Mouse (Mus musculus): ENCODE data around the gene Ddx56. TPM values are rescaled to one million over a fixed set of nuclear protein-coding genes. Genes with fewer than 3 reads are reported as not detected.

Ddx56 gene
- polyA plus RNA-seq, 1 experiment from 2014 or later, result 81.0 TPM

GRCm38 (mm10) chr11:6292116-6292987 is 24.8 kb upstream of the Ddx56 start:
- H3K4me1 ChIP-seq, result peaks cover 5% of the 10 kb centered on the region; the same call in 1 of the 2 replicates
- peak overlapping the region; percentile 91 for H3K4me3 ChIP-seq
- ATAC-seq (ENCODE audit: insufficient number of reproducible peaks, low FRiP score, low TSS enrichment, low read depth), result peak; percentile 66
- WGBS, result 16% methylated on average over 33 of the region's 33 CpGs
- no peaks in the 10 kb centered on the region for H3K9me3 ChIP-seq
- H3K4me2 ChIP-seq, result peak overlapping the region; percentile 68
- H3K36me3 ChIP-seq, result peaks cover 5% of the 10 kb centered on the region
- peak overlapping the region; percentile 93 for H3K27ac ChIP-seq
- H3K27me3 ChIP-seq, result no peaks in the 10 kb centered on the region
- peak overlapping the region; percentile 77 for H3K9ac ChIP-seq

- H3K27ac ChIP-seq, result peak within 1 kb of the TSS; percentile 93
- under 1% methylated on average over 77 of the region's 77 CpGs for WGBS
- peak; percentile 98 for ATAC-seq (ENCODE audit: insufficient number of reproducible peaks, low FRiP score, low TSS enrichment, low read depth)
- H3K36me3 ChIP-seq, result no peaks in the 10 kb centered on the region
- H3K9ac ChIP-seq, result peak within 1 kb of the TSS; percentile 77
- no peaks in the 10 kb centered on the region for H3K27me3 ChIP-seq
- peak within 1 kb of the TSS; percentile 91 for H3K4me3 ChIP-seq
- peak within 1 kb of the TSS; percentile 68 for H3K4me2 ChIP-seq
- peaks cover 5% of the 10 kb centered on the region; the same call in 1 of the 2 replicates for H3K4me1 ChIP-seq
- H3K9me3 ChIP-seq, result no peaks in the 10 kb centered on the region
These were observed 24.0 kb upstream of the Ddx56 start, which contains the start of gene Ogdh for GRCm38 (mm10) chr11:6291401-6292115. TSS of gene Ogdh (plus strand) at chr11:6291633.

- H3K4me1 ChIP-seq, result peaks cover 5% of the 10 kb centered on the region; the same call in 1 of the 2 replicates
- H3K27ac ChIP-seq, result peak overlapping the region; percentile 93
These were observed 23.3 kb upstream of the Ddx56 start for GRCm38 (mm10) chr11:6290883-6291282.

GRCm38 (mm10) chr11:6290138-6290537 is 22.6 kb upstream of the Ddx56 start:
- no peak for ATAC-seq (ENCODE audit: insufficient number of reproducible peaks, low FRiP score, low TSS enrichment, low read depth)
- no peak overlapping the region for H3K4me2 ChIP-seq
- no peaks in the 10 kb centered on the region for H3K9me3 ChIP-seq
- no peak overlapping the region for H3K27ac ChIP-seq
- H3K4me3 ChIP-seq, result no peak overlapping the region
- WGBS, result 88% methylated on average over 3 of the region's 3 CpGs
- no peaks in the 10 kb centered on the region for H3K27me3 ChIP-seq
- no peaks in the 10 kb centered on the region for H3K36me3 ChIP-seq
- peaks cover 5% of the 10 kb centered on the region; the same call in 1 of the 2 replicates for H3K4me1 ChIP-seq
- H3K9ac ChIP-seq, result no peak overlapping the region

More at GRCm38 (mm10) chr11:6290883-6291282, 23.3 kb upstream of the Ddx56 start:
- peak overlapping the region; percentile 68 for H3K4me2 ChIP-seq
- H3K9me3 ChIP-seq, result no peaks in the 10 kb centered on the region
- no peak for ATAC-seq (ENCODE audit: insufficient number of reproducible peaks, low FRiP score, low TSS enrichment, low read depth)
- WGBS, result 33% methylated on average over 3 of the region's 3 CpGs
- peak overlapping the region; percentile 91 for H3K4me3 ChIP-seq
- no peaks in the 10 kb centered on the region for H3K27me3 ChIP-seq
- H3K9ac ChIP-seq, result peak overlapping the region; percentile 77; the same call in 1 of the 2 replicates
- no peaks in the 10 kb centered on the region for H3K36me3 ChIP-seq

GRCm38 (mm10) chr11:6282940-6283339 is 15.4 kb upstream of the Ddx56 start:
- no peak overlapping the region for H3K9ac ChIP-seq
- no peak overlapping the region for H3K4me3 ChIP-seq
- H3K27me3 ChIP-seq, result no peaks in the 10 kb centered on the region
- H3K4me1 ChIP-seq, result no peaks in the 10 kb centered on the region
- no peak for ATAC-seq (ENCODE audit: insufficient number of reproducible peaks, low FRiP score, low TSS enrichment, low read depth)
- no peaks in the 10 kb centered on the region for H3K36me3 ChIP-seq
- H3K9me3 ChIP-seq, result peaks cover 4% of the 10 kb centered on the region; the same call in 1 of the 2 replicates
- no peak overlapping the region for H3K27ac ChIP-seq
- WGBS, result 73% methylated on average over 3 of the region's 3 CpGs
- no peak overlapping the region for H3K4me2 ChIP-seq

GRCm38 (mm10) chr11:6276466-6276865 is 8.9 kb upstream of the Ddx56 start:
- WGBS, result 79% methylated on average over 3 of the region's 3 CpGs
- H3K9ac ChIP-seq, result no peak overlapping the region
- no peak for ATAC-seq (ENCODE audit: insufficient number of reproducible peaks, low FRiP score, low TSS enrichment, low read depth)
- H3K4me3 ChIP-seq, result no peak overlapping the region
- H3K27me3 ChIP-seq, result no peaks in the 10 kb centered on the region
- H3K4me2 ChIP-seq, result no peak overlapping the region
- no peak overlapping the region for H3K27ac ChIP-seq
- peaks cover 14% of the 10 kb centered on the region for H3K4me1 ChIP-seq
- peaks cover 4% of the 10 kb centered on the region; the same call in 1 of the 2 replicates for H3K9me3 ChIP-seq
- peaks cover 8% of the 10 kb centered on the region for H3K36me3 ChIP-seq

GRCm38 (mm10) chr11:6275094-6275484 is 7.5 kb upstream of the Ddx56 start:
- no peak for ATAC-seq (ENCODE audit: insufficient number of reproducible peaks, low FRiP score, low TSS enrichment, low read depth)

GRCm38 (mm10) chr11:6274387-6275093 is 7.0 kb upstream of the Ddx56 start, which contains the start of gene Tmed4:
TSS of gene Tmed4 (minus strand) at chr11:6274870.
- peak within 1 kb of the TSS; percentile 90 for H3K9ac ChIP-seq
- ATAC-seq (ENCODE audit: insufficient number of reproducible peaks, low FRiP score, low TSS enrichment, low read depth), result peak; percentile 93
- no peaks in the 10 kb centered on the region for H3K27me3 ChIP-seq
- H3K4me1 ChIP-seq, result peaks cover 14% of the 10 kb centered on the region
- peak within 1 kb of the TSS; percentile 47; the same call in 1 of the 2 replicates for H3K27ac ChIP-seq
- WGBS, result 1% methylated on average over 39 of the region's 39 CpGs
- peak within 1 kb of the TSS; percentile 81 for H3K4me2 ChIP-seq
- peak within 1 kb of the TSS; percentile 80 for H3K4me3 ChIP-seq
- no peaks in the 10 kb centered on the region for H3K9me3 ChIP-seq
- peaks cover 18% of the 10 kb centered on the region for H3K36me3 ChIP-seq

More at GRCm38 (mm10) chr11:6275094-6275484, 7.5 kb upstream of the Ddx56 start:
- Histone ChIP-seq H3K4me3 (peak overlapping the region; percentile 80), H3K27ac (peak overlapping the region; percentile 47; the same call in 1 of the 2 replicates), H3K9me3 (no peaks in the 10 kb centered on the region), H3K36me3 (peaks cover 18% of the 10 kb centered on the region), H3K9ac (peak overlapping the region; percentile 90), H3K27me3 (no peaks in the 10 kb centered on the region), H3K4me2 (peak overlapping the region; percentile 81), H3K4me1 (peaks cover 14% of the 10 kb centered on the region)
- 28% methylated on average over 7 of the region's 7 CpGs for WGBS

GRCm38 (mm10) chr11:6273607-6274006 is 6.0 kb upstream of the Ddx56 start:
- ATAC-seq (ENCODE audit: insufficient number of reproducible peaks, low FRiP score, low TSS enrichment, low read depth), result no peak
- 58% methylated on average over 11 of the region's 11 CpGs for WGBS

GRCm38 (mm10) chr11:6266621-6267020 is 951 bp downstream of the Ddx56 start:
- 64% methylated on average over 9 of the region's 9 CpGs for WGBS
- Histone ChIP-seq H3K9me3 (no peaks in the 10 kb centered on the region), H3K4me3 (peak overlapping the region; percentile 76), H3K27me3 (no peaks in the 10 kb centered on the region), H3K27ac (no peak overlapping the region), H3K36me3 (peaks cover 57% of the 10 kb centered on the region), H3K9ac (peak overlapping the region; percentile 70), H3K4me1 (peaks cover 8% of the 10 kb centered on the region), H3K4me2 (peak overlapping the region; percentile 84)
- ATAC-seq (ENCODE audit: insufficient number of reproducible peaks, low FRiP score, low TSS enrichment, low read depth), result no peak

More at GRCm38 (mm10) chr11:6273607-6274006, 6.0 kb upstream of the Ddx56 start:
- peak overlapping the region; percentile 81 for H3K4me2 ChIP-seq
- peaks cover 14% of the 10 kb centered on the region for H3K4me1 ChIP-seq
- H3K27ac ChIP-seq, result no peak overlapping the region
- peaks cover 18% of the 10 kb centered on the region for H3K36me3 ChIP-seq
- H3K4me3 ChIP-seq, result peak overlapping the region; percentile 80
- no peaks in the 10 kb centered on the region for H3K9me3 ChIP-seq
- H3K9ac ChIP-seq, result peak overlapping the region; percentile 90
- H3K27me3 ChIP-seq, result no peaks in the 10 kb centered on the region

GRCm38 (mm10) chr11:6261434-6262082 is 6.0 kb downstream of the Ddx56 start:
- H3K9ac ChIP-seq, result no peak overlapping the region
- peaks cover 3% of the 10 kb centered on the region for H3K4me1 ChIP-seq
- 76% methylated on average over 10 of the region's 10 CpGs for WGBS
- ATAC-seq (ENCODE audit: insufficient number of reproducible peaks, low FRiP score, low TSS enrichment, low read depth), result no peak
- no peaks in the 10 kb centered on the region for H3K27me3 ChIP-seq
- H3K4me3 ChIP-seq, result no peak overlapping the region
- H3K9me3 ChIP-seq, result no peaks in the 10 kb centered on the region
- H3K27ac ChIP-seq, result no peak overlapping the region
- H3K4me2 ChIP-seq, result no peak overlapping the region
- peaks cover 89% of the 10 kb centered on the region for H3K36me3 ChIP-seq
